Mouse (Mus musculus): ENCODE measurements at regions not wholly inside any gene's neighbourhood (a gene's known extent, or its start where the extent isn't known, plus 50 kb on each side); places are given as distances from the start of the nearest gene placed in this dataset.

- 67% methylated on average over 3 of the region's 3 CpGs for WGBS (ENCODE audit: insufficient replicate concordance)
- no peak for ATAC-seq (ENCODE audit: low read depth)
- Histone ChIP-seq H3K36me3 (no peaks in the 10 kb centered on the region), H3K4me3 (replicated peaks) (no peak overlapping the region), H3K9me3 (replicated peaks) (no peaks in the 10 kb centered on the region), H3K4me1 (replicated peaks) (no peaks in the 10 kb centered on the region), H3K9ac (no peak overlapping the region), H3K4me2 (no peak overlapping the region), H3K27ac (no peak overlapping the region), H3K27me3 (no peaks in the 10 kb centered on the region)
- no peak for DNase-seq
Observed at GRCm38 (mm10) chr11:18451271-18451670, 497.6 kb upstream of the Etaa1 start.

- H3K4me1 ChIP-seq (replicated peaks), result no peaks in the 10 kb centered on the region
- ATAC-seq (ENCODE audit: low read depth) (no peak), DNase-seq (no peak)
- WGBS (ENCODE audit: insufficient replicate concordance), result 59% methylated on average over 1 of the region's 1 CpGs
- H3K4me3 ChIP-seq (replicated peaks), result no peak overlapping the region
- H3K9ac ChIP-seq, result no peak overlapping the region
- no peaks in the 10 kb centered on the region for H3K27me3 ChIP-seq
- H3K4me2 ChIP-seq, result no peak overlapping the region
- H3K36me3 ChIP-seq, result no peaks in the 10 kb centered on the region
- H3K9me3 ChIP-seq (replicated peaks), result no peaks in the 10 kb centered on the region
- no peak overlapping the region for H3K27ac ChIP-seq
Observed at GRCm38 (mm10) chr11:18448879-18449278, 495.2 kb upstream of the Etaa1 start.

GRCm38 (mm10) chr11:18444600-18444999 is 490.9 kb upstream of the Etaa1 start:
- no peaks in the 10 kb centered on the region for H3K9me3 ChIP-seq (replicated peaks)
- H3K4me3 ChIP-seq (replicated peaks), result no peak overlapping the region
- ATAC-seq (ENCODE audit: low read depth) (no peak), DNase-seq (no peak)
- no peak overlapping the region for H3K9ac ChIP-seq
- H3K4me2 ChIP-seq, result no peak overlapping the region
- no peaks in the 10 kb centered on the region for H3K36me3 ChIP-seq
- WGBS (ENCODE audit: insufficient replicate concordance), result 65% methylated on average over 8 of the region's 8 CpGs
- H3K4me1 ChIP-seq (replicated peaks), result no peaks in the 10 kb centered on the region
- H3K27me3 ChIP-seq, result no peaks in the 10 kb centered on the region
- H3K27ac ChIP-seq, result no peak overlapping the region

GRCm38 (mm10) chr11:18444101-18444500 is 490.4 kb upstream of the Etaa1 start:
- no peak for ATAC-seq (ENCODE audit: low read depth)

GRCm38 (mm10) chr11:18443156-18443555 is 489.5 kb upstream of the Etaa1 start:
- Histone ChIP-seq H3K27me3 (no peaks in the 10 kb centered on the region), H3K9ac (no peak overlapping the region), H3K4me1 (replicated peaks) (no peaks in the 10 kb centered on the region), H3K9me3 (replicated peaks) (no peaks in the 10 kb centered on the region), H3K27ac (no peak overlapping the region), H3K4me2 (no peak overlapping the region), H3K36me3 (no peaks in the 10 kb centered on the region), H3K4me3 (replicated peaks) (no peak overlapping the region)
- WGBS (ENCODE audit: insufficient replicate concordance), result 56% methylated on average over 2 of the region's 2 CpGs
- no peak for ATAC-seq (ENCODE audit: low read depth)
- DNase-seq, result no peak

More at GRCm38 (mm10) chr11:18444101-18444500, 490.4 kb upstream of the Etaa1 start:
- Histone ChIP-seq H3K4me2 (no peak overlapping the region), H3K4me1 (replicated peaks) (no peaks in the 10 kb centered on the region), H3K27ac (no peak overlapping the region), H3K36me3 (no peaks in the 10 kb centered on the region), H3K4me3 (replicated peaks) (no peak overlapping the region), H3K27me3 (no peaks in the 10 kb centered on the region), H3K9me3 (replicated peaks) (no peaks in the 10 kb centered on the region), H3K9ac (no peak overlapping the region)
- DNase-seq, result no peak
- WGBS (ENCODE audit: insufficient replicate concordance), result 68% methylated on average over 5 of the region's 5 CpGs

GRCm38 (mm10) chr11:18437834-18438611 is 484.3 kb upstream of the Etaa1 start:
- Histone ChIP-seq H3K27me3 (no peaks in the 10 kb centered on the region), H3K4me1 (replicated peaks) (no peaks in the 10 kb centered on the region), H3K4me2 (no peak overlapping the region), H3K27ac (no peak overlapping the region), H3K36me3 (no peaks in the 10 kb centered on the region), H3K4me3 (replicated peaks) (no peak overlapping the region), H3K9ac (no peak overlapping the region), H3K9me3 (replicated peaks) (no peaks in the 10 kb centered on the region)
- DNase-seq (no peak), ATAC-seq (ENCODE audit: low read depth) (no peak)
- WGBS (ENCODE audit: insufficient replicate concordance), result 58% methylated on average over 6 of the region's 6 CpGs

- Histone ChIP-seq H3K27me3 (no peaks in the 10 kb centered on the region), H3K4me1 (replicated peaks) (no peaks in the 10 kb centered on the region), H3K27ac (no peak overlapping the region), H3K36me3 (no peaks in the 10 kb centered on the region), H3K9me3 (replicated peaks) (no peaks in the 10 kb centered on the region), H3K9ac (no peak overlapping the region), H3K4me3 (replicated peaks) (no peak overlapping the region), H3K4me2 (no peak overlapping the region)
- 69% methylated on average over 3 of the region's 3 CpGs for WGBS (ENCODE audit: insufficient replicate concordance)
- DNase-seq (no peak), ATAC-seq (ENCODE audit: low read depth) (no peak)
Observed at GRCm38 (mm10) chr11:18421076-18421475, 467.4 kb upstream of the Etaa1 start.

- DNase-seq, result no peak
- H3K9me3 ChIP-seq (replicated peaks), result no peaks in the 10 kb centered on the region
- WGBS (ENCODE audit: insufficient replicate concordance), result 58% methylated on average over 1 of the region's 1 CpGs
Observed at GRCm38 (mm10) chr11:18413769-18414168, 460.1 kb upstream of the Etaa1 start.

GRCm38 (mm10) chr11:18408071-18408752 is 454.5 kb upstream of the Etaa1 start:
- H3K27me3 ChIP-seq, result no peaks in the 10 kb centered on the region
- H3K4me1 ChIP-seq (replicated peaks), result no peaks in the 10 kb centered on the region
- no peaks in the 10 kb centered on the region for H3K36me3 ChIP-seq
- H3K9me3 ChIP-seq (replicated peaks), result no peaks in the 10 kb centered on the region
- no peak overlapping the region for H3K4me2 ChIP-seq
- no peak overlapping the region for H3K9ac ChIP-seq
- no peak overlapping the region for H3K4me3 ChIP-seq (replicated peaks)
- no peak overlapping the region for H3K27ac ChIP-seq
- WGBS (ENCODE audit: insufficient replicate concordance), result 65% methylated on average over 8 of the region's 8 CpGs
- DNase-seq, result no peak
- no peak for ATAC-seq (ENCODE audit: low read depth)

More at GRCm38 (mm10) chr11:18413769-18414168, 460.1 kb upstream of the Etaa1 start:
- Histone ChIP-seq H3K4me2 (no peak overlapping the region), H3K27ac (no peak overlapping the region), H3K4me3 (replicated peaks) (no peak overlapping the region), H3K36me3 (no peaks in the 10 kb centered on the region), H3K4me1 (replicated peaks) (no peaks in the 10 kb centered on the region), H3K27me3 (no peaks in the 10 kb centered on the region), H3K9ac (no peak overlapping the region)
- no peak for ATAC-seq (ENCODE audit: low read depth)

- H3K36me3 ChIP-seq, result no peaks in the 10 kb centered on the region
- ATAC-seq (ENCODE audit: low read depth) (no peak), DNase-seq (no peak)
- no peak overlapping the region for H3K4me3 ChIP-seq (replicated peaks)
- no peak overlapping the region for H3K9ac ChIP-seq
- WGBS (ENCODE audit: insufficient replicate concordance), result 48% methylated on average over 4 of the region's 4 CpGs
- H3K4me2 ChIP-seq, result no peak overlapping the region
- H3K27me3 ChIP-seq, result no peaks in the 10 kb centered on the region
- no peaks in the 10 kb centered on the region for H3K4me1 ChIP-seq (replicated peaks)
- no peak overlapping the region for H3K27ac ChIP-seq
- no peaks in the 10 kb centered on the region for H3K9me3 ChIP-seq (replicated peaks)
Observed at GRCm38 (mm10) chr11:18399561-18399960, 445.9 kb upstream of the Etaa1 start.

GRCm38 (mm10) chr11:18396397-18396796 is 442.7 kb upstream of the Etaa1 start:
- WGBS (ENCODE audit: insufficient replicate concordance), result 66% methylated on average over 6 of the region's 6 CpGs
- ATAC-seq (ENCODE audit: low read depth) (no peak), DNase-seq (no peak)
- H3K27me3 ChIP-seq, result no peaks in the 10 kb centered on the region
- H3K9me3 ChIP-seq (replicated peaks), result no peaks in the 10 kb centered on the region
- H3K27ac ChIP-seq, result no peak overlapping the region
- no peaks in the 10 kb centered on the region for H3K4me1 ChIP-seq (replicated peaks)
- H3K9ac ChIP-seq, result no peak overlapping the region
- no peak overlapping the region for H3K4me3 ChIP-seq (replicated peaks)
- H3K4me2 ChIP-seq, result no peak overlapping the region
- H3K36me3 ChIP-seq, result no peaks in the 10 kb centered on the region

- Histone ChIP-seq H3K9me3 (replicated peaks) (no peaks in the 10 kb centered on the region), H3K4me1 (replicated peaks) (no peaks in the 10 kb centered on the region), H3K9ac (no peak overlapping the region), H3K36me3 (no peaks in the 10 kb centered on the region), H3K4me3 (replicated peaks) (no peak overlapping the region), H3K27me3 (no peaks in the 10 kb centered on the region), H3K4me2 (no peak overlapping the region), H3K27ac (no peak overlapping the region)
- DNase-seq, result no peak
- 54% methylated on average over 4 of the region's 4 CpGs for WGBS (ENCODE audit: insufficient replicate concordance)
- no peak for ATAC-seq (ENCODE audit: low read depth)
Observed at GRCm38 (mm10) chr11:18395631-18396030, 442.0 kb upstream of the Etaa1 start.

Data from liver, embryonic 13.5 days (tissue).